Mouse (Mus musculus) C2C12 (cell line): ENCODE results near the gene Mogat1. TPM values are rescaled to one million over a fixed set of nuclear protein-coding genes. Genes with fewer than 3 reads are reported as not detected.

Experiments used
- H3K27me3 ChIP-seq: one replicate; pipeline ENCODE4 v1.6.1; 2011; ENCODE audit not compliant: control insufficient read depth, insufficient read depth, insufficient read length
- H3K36me3 ChIP-seq: one replicate; pipeline ENCODE4 v1.6.1; 2011; ENCODE audit not compliant: control insufficient read depth, insufficient read depth
- H3K4me3 ChIP-seq: one replicate; pipeline ENCODE4 v1.5.1; 2011; ENCODE audit warnings: mild to moderate bottlenecking, control low read depth; ENCODE audit not compliant: poor library complexity, insufficient read depth, severe bottlenecking
- H3K79me2 ChIP-seq: one replicate; pipeline ENCODE4 v1.6.1; 2011; ENCODE audit not compliant: control insufficient read depth, insufficient read depth
- H3K79me3 ChIP-seq: one replicate; pipeline ENCODE4 v1.6.1; 2011; ENCODE audit warnings: low read depth, control low read depth
- H3ac ChIP-seq: one replicate; pipeline ENCODE3; 2011; ENCODE audit warnings: low read depth; ENCODE audit not compliant: control insufficient read depth, insufficient read length
- CEBPB ChIP-seq: IDR thresholded peaks from one replicate; pipeline ENCODE4 v1.6.1; 2011; ENCODE audit warnings: low read depth, mild to moderate bottlenecking, control low read depth, moderate library complexity
- CTCF ChIP-seq: IDR thresholded peaks from one replicate; pipeline ENCODE4 v1.5.1; 2011; ENCODE audit not compliant: control insufficient read depth, insufficient read depth, insufficient read length
- FOSL1 ChIP-seq: IDR thresholded peaks from one replicate; pipeline ENCODE4 v1.8.0; 2011; ENCODE audit warnings: mild to moderate bottlenecking, low read length; ENCODE audit not compliant: poor library complexity, insufficient read depth, severe bottlenecking
- MAX ChIP-seq: IDR thresholded peaks from one replicate; pipeline ENCODE4 v1.6.1; 2011; ENCODE audit warnings: mild to moderate bottlenecking, control low read depth
- MYOD1 ChIP-seq: IDR thresholded peaks from one replicate; pipeline ENCODE4 v1.6.1; 2011; ENCODE audit warnings: low read depth; ENCODE audit not compliant: control insufficient read depth, insufficient read length
- MYOG ChIP-seq: IDR thresholded peaks from one replicate; pipeline ENCODE4 v1.6.1; 2011; ENCODE audit not compliant: control insufficient read depth, insufficient read length; ENCODE audit errors: extremely low read depth
- USF1 ChIP-seq: IDR thresholded peaks from one replicate; pipeline ENCODE4 v1.6.1; 2011; ENCODE audit warnings: low read depth, mild to moderate bottlenecking, control low read depth, moderate library complexity
- long read RNA-seq, 2 experiments: library from polyadenylated mRNA; unstranded; transcript quantifications; one replicate each; pipeline ENCODE4 v2.0.0; 2019 to 2020
- polyA plus RNA-seq: library from polyadenylated mRNA; unstranded; fragments of >200 nt; fragmentation: generic; extraction: Trizol; gene quantifications from one replicate; pipeline ENCODE4 v1.2.1, GENCODE M21; 2012; ENCODE audit warnings: missing spikeins

Gene Mogat1
- not detected for polyA plus RNA-seq
- long read RNA-seq, experiment 1: 0 reads
- long read RNA-seq, experiment 2: 0 reads

DNA sequence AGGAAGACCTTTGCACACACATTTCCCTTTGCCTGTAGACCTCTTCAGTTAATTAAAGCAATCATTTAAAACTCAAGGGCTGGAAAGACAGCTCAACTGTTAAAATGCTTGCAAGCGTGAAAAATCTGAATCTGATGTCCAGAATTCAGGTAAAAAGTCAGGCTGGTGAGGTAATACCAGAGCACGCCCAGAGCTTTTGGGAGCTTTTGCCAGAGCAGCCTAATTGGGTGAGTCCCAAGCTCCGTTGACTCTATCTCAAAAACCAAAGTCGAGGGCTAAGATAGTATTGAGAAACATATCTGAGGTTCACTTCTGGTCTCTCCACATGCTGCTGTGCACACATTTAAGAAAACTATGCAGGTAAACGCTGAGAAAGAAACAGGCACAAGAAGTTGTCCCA, at the start of gene Mogat1:
Mogat1 (plus strand) TSS at position 130 of the 400 bp plus-strand sequence.
- H3K4me3 ChIP-seq: no peak within 1 kb of the TSS

DNA sequence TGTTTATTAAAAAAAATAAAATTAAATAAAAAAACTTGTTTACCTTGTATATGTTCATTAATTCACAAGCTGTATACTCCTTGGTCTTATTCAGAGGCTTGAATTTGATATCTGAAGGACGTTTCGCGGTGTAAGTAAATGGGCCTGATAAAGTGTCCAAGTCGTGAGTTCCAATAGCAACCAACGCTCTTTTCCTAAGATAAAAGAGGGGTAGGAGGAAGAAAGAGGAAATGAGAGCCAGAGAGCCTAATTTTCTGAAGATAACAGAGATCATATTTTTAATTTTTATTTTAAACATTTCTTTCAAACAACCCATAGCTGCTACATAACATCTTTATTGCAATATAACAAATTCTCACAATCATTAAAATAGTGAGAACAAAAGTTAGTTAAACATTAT, 38.4 kb upstream of the Mogat1 start:
- no peaks in the 10 kb centered on the region for H3K79me2 ChIP-seq
- no peak overlapping the region for H3K4me3 ChIP-seq
- no peak overlapping the region for H3ac ChIP-seq
- H3K36me3 ChIP-seq: peaks cover 89% of the 10 kb centered on the region
- TF ChIP-seq FOSL1: no peak
- TF ChIP-seq USF1: no peak
- no peak for TF ChIP-seq CEBPB
- TF ChIP-seq CTCF: no peak
- no peak for TF ChIP-seq MYOG
- no peak for TF ChIP-seq MYOD1
- no peak for TF ChIP-seq MAX
- H3K27me3 ChIP-seq: no peaks in the 10 kb centered on the region
- H3K79me3 ChIP-seq: no peaks in the 10 kb centered on the region

More for the DNA sequence above, at the start of gene Mogat1:
- Histone ChIP-seq H3K79me3 (no peaks in the 10 kb centered on the region), H3K36me3 (no peaks in the 10 kb centered on the region), H3K79me2 (no peaks in the 10 kb centered on the region), H3K27me3 (peaks cover 28% of the 10 kb centered on the region), H3ac (no peak within 1 kb of the TSS)
- TF ChIP-seq USF1 (no peak), MAX (no peak), MYOD1 (no peak), CTCF (no peak), FOSL1 (no peak), MYOG (no peak), CEBPB (no peak)

DNA sequence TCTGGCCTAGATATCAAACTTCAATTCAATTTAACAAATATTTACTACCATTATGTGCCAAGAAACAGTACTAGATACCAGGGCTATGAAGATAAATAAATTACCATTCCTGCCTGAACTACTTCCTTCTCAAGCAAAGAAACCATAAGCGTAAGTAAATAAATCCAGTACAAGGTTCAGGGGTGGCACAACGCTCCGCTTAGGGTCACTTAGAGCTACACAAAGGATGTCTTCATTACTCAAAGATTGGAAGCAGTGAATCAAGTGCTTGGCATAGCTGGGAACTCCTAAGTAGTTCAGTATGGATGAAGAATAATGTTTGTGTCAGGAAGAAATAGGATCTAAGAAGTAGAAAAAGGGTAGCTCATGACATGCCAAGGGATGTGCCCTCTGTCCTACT, 27.4 kb upstream of the Mogat1 start:
- H3K36me3 ChIP-seq: peaks cover 43% of the 10 kb centered on the region
- H3K4me3 ChIP-seq: no peak overlapping the region
- H3K27me3 ChIP-seq: no peaks in the 10 kb centered on the region
- TF ChIP-seq CTCF (no peak), FOSL1 (no peak), MYOG (no peak), MYOD1 (no peak), CEBPB (no peak), USF1 (no peak), MAX (no peak)
- H3ac ChIP-seq: no peak overlapping the region
- peaks cover 85% of the 10 kb centered on the region for H3K79me2 ChIP-seq
- peaks cover 55% of the 10 kb centered on the region for H3K79me3 ChIP-seq

DNA sequence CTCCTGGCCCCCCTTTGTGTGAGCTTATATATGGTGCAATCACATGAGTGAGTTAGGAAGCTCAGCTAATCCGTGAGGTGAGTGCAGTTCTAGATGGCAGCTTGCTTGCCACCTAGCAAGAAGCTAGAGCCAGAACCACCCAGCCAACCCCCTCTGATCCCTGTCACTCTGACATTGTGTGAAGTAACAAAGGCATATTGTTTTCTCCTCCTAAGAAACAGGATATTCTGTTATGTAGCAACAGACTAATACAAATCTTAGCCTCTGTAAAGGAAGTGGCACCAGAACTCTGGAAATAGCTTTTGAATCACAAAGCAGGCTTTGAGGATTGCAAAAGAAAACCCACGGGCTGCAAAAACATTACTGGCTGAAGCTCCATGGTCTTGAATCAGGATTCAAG, 26.4 kb upstream of the Mogat1 start:
- Histone ChIP-seq H3K79me2 (peaks cover 81% of the 10 kb centered on the region), H3K27me3 (no peaks in the 10 kb centered on the region), H3K4me3 (no peak overlapping the region), H3K36me3 (peaks cover 34% of the 10 kb centered on the region), H3K79me3 (peaks cover 56% of the 10 kb centered on the region), H3ac (no peak overlapping the region)
- TF ChIP-seq CTCF (no peak), USF1 (no peak), MAX (no peak), FOSL1 (no peak)

DNA sequence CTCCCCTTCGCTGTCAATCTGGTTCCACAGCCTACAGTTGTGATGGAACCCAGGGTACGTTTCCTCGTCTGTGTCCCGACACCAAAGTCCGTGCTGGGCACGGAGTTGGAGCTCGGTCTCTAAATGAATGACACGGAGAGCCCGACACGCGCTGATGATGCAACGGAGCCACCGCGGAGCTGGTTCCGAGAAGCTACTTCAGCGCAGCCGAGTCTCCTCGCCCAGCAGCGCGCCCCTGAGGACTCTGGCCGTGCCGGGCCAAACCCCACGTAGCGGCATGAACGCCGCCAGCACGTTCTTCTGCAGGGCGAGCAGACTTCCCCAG, 22.4 kb upstream of the Mogat1 start:
- TF ChIP-seq USF1 (no peak), MAX (no peak), MYOG (no peak), MYOD1 (no peak), CEBPB (no peak), FOSL1 (no peak), CTCF (no peak)
- Histone ChIP-seq H3K36me3 (peaks cover 15% of the 10 kb centered on the region), H3K4me3 (peak overlapping the region; percentile 90), H3ac (peak overlapping the region; percentile 99), H3K79me3 (peaks cover 43% of the 10 kb centered on the region), H3K79me2 (peaks cover 53% of the 10 kb centered on the region), H3K27me3 (peaks cover 4% of the 10 kb centered on the region)

DNA sequence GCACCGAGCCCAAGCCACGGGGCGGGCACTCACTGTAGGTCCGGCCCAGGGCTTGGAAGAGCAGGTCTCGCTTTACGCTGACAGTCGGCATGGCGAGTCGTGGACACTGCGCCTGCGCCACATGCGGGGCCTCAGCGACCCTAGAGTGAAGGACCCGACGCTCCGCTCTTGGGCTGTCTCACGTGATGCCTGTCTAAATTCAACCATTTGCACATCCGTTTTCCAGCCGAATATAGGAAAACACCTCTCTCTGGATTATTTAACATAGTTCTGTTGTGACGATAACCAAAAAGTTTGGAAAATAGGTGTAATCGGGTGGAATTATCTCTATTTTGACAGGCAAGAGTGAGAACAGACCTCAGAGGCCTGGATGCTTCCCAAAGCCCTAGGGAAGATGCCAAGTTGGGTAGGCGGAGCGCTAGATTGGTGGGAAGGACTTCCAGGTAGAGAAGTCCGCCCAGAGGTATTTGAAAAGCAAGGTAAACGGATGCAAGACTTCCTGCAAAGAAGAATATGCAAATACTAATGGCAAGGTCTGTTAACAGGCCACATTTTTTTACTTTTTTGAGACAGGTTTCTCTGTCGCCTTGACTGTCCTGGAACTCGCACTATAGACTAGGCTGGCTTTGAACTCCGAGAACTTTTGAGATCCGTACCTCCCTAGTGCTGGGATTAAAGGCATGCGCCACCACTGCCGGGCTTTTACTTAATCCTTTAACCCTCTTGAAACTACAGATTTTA, 21.9 kb upstream of the Mogat1 start, which contains the start of gene Farsb:
Farsb (minus strand) TSS at position 146 of the 741 bp plus-strand sequence.
- H3K79me3 ChIP-seq: peaks cover 39% of the 10 kb centered on the region

More for the DNA sequence above, 21.9 kb upstream of the Mogat1 start, which contains the start of gene Farsb:
- Histone ChIP-seq H3K27me3 (peaks cover 4% of the 10 kb centered on the region), H3K79me2 (peaks cover 48% of the 10 kb centered on the region), H3K4me3 (peak within 1 kb of the TSS; percentile 90), H3K36me3 (peaks cover 13% of the 10 kb centered on the region), H3ac (peak within 1 kb of the TSS; percentile 99)
- TF ChIP-seq CEBPB: no peak
- no peak for TF ChIP-seq FOSL1
- no peak for TF ChIP-seq CTCF
- no peak for TF ChIP-seq MYOD1
- TF ChIP-seq USF1: peak; percentile 27
- peak; percentile 100 for TF ChIP-seq MAX
- TF ChIP-seq MYOG: no peak
